In genomic region chr10:120369187-120369805, GRCm38 (mm10) we compare ENCODE assay signal across 23 mouse cellular contexts.
DNase-seq lines count a peak whose midpoint lies in the region; ATAC-seq and TF ChIP-seq lines count a peak whose summit lies in the region.
"Had no signal": no experiment of that assay in that cellular context is flagged by ENCODE, and none has a peak within 500 bp of the region (broad histone marks: within the 10 kb centered on the region; RNA-seq: fewer than 3 reads in every experiment).

No protein-coding gene starts in this region.

- DNase-seq in lung, embryonic 14.5 days, result no peak
- no peak for DNase-seq in lung, postnatal 14 days
- DNase-seq in limb, embryonic 10.5 days (ENCODE audit: low spot score), result peak; percentile 62
- DNase-seq in gastrocnemius, postnatal 36 days, result no peak
- DNase-seq in spleen, postnatal 4 days (ENCODE audit: low spot score in 2 of 2), result no peak
- no peak for DNase-seq in lung, adult 18-20 months
- DNase-seq: adrenal gland, postnatal 14 days; cerebellum, adult 18-20 months; cerebellum, postnatal 36 days; heart, adult 2 months; kidney, postnatal 14 days; lung, adult 2 months; midbrain, embryonic 14.5 days; right cerebral cortex, postnatal 14 days; thymus, postnatal 4 days had no signal

- no peaks in the 10 kb centered on the region for H3K36me3 ChIP-seq in lung, embryonic 14.5 days (ENCODE audit: insufficient read depth)
- peaks cover 82% of the 10 kb centered on the region for H3K36me3 ChIP-seq in limb, embryonic 10.5 days
- H3K36me3 ChIP-seq in neural tube, embryonic 13.5 days, result no peaks in the 10 kb centered on the region
- H3K36me3 ChIP-seq: hindbrain, embryonic 13.5 days had no signal

- no peaks in the 10 kb centered on the region for H3K9me3 ChIP-seq in lung, embryonic 14.5 days (ENCODE audit: low read depth, low read length)
- H3K9me3 ChIP-seq in limb, embryonic 10.5 days (replicated peaks), result no peaks in the 10 kb centered on the region
- H3K9me3 ChIP-seq in neural tube, embryonic 13.5 days, result no peaks in the 10 kb centered on the region
- H3K9me3 ChIP-seq: forebrain, embryonic 12.5 days; hindbrain, embryonic 13.5 days had no signal

- 0 out of 2 replicates have a peak overlapping the region, but pooled peaks have one; percentile 2 for H3K4me2 ChIP-seq in lung, embryonic 14.5 days
- H3K4me2 ChIP-seq in neural tube, embryonic 13.5 days, result peak overlapping the region; percentile 17
- H3K4me2 ChIP-seq: forebrain, embryonic 12.5 days; hindbrain, embryonic 13.5 days had no signal

- whole genome bisulfite sequencing in lung, embryonic 14.5 days, result 71% methylated on average over 21 of the region's 21 CpGs
- WGBS in limb, embryonic 10.5 days, result 17% methylated on average over 21 of the region's 21 CpGs
- 25% methylated on average over 21 of the region's 21 CpGs for WGBS in neural tube, embryonic 13.5 days

- no peak overlapping the region for H3K27ac ChIP-seq in lung, embryonic 14.5 days (ENCODE audit: low read depth)
- peak overlapping the region; percentile 5; the same call in 1 of the 2 replicates for H3K27ac ChIP-seq in embryonic fibroblast, embryonic 13.5 days (ENCODE audit: insufficient read depth, low read length)
- peak overlapping the region; percentile 72 for H3K27ac ChIP-seq in limb, embryonic 10.5 days
- no peak overlapping the region for H3K27ac ChIP-seq in neural tube, embryonic 13.5 days (replicated peaks)
- H3K27ac ChIP-seq: forebrain, embryonic 12.5 days; heart, adult 2 months; hindbrain, embryonic 13.5 days; left cerebral cortex, adult 2 months had no signal

- TF ChIP-seq POLR2A in embryonic fibroblast, embryonic 13.5 days (IDR thresholded peaks at IDR 0.05; ENCODE audit: low read depth, low read length), result no peak

- no peak overlapping the region for H3K4me3 ChIP-seq in lung, embryonic 14.5 days (ENCODE audit: low read depth, low read length)
- H3K4me3 ChIP-seq in embryonic fibroblast, embryonic 13.5 days (ENCODE audit: insufficient read depth, low read length), result no peak overlapping the region
- H3K4me3 ChIP-seq in limb, embryonic 10.5 days, result peak overlapping the region; percentile 6
- H3K4me3 ChIP-seq in neural tube, embryonic 13.5 days, result no peak overlapping the region
- H3K4me3 ChIP-seq: forebrain, embryonic 12.5 days; heart, adult 2 months; hindbrain, embryonic 13.5 days; left cerebral cortex, adult 2 months; myocyte had no signal

- no peak for ATAC-seq in lung, embryonic 14.5 days (ENCODE audit: insufficient read depth)
- ATAC-seq in neural tube, embryonic 13.5 days (ENCODE audit: low read depth), result no peak
- ATAC-seq: activated CD4-positive, CD25-positive, alpha-beta regulatory T cell, adult 4 months; Patski had no signal

- no peaks in the 10 kb centered on the region for H3K27me3 ChIP-seq in lung, embryonic 14.5 days (ENCODE audit: insufficient read depth, low read length)
- H3K27me3 ChIP-seq in limb, embryonic 10.5 days (ENCODE audit: low read depth, poor library complexity, severe bottlenecking), result no peaks in the 10 kb centered on the region
- H3K27me3 ChIP-seq in neural tube, embryonic 13.5 days, result no peaks in the 10 kb centered on the region
- H3K27me3 ChIP-seq: forebrain, embryonic 12.5 days; hindbrain, embryonic 13.5 days; Patski had no signal

- no peak overlapping the region for H3K9ac ChIP-seq in lung, embryonic 14.5 days
- 0 out of 2 replicates have a peak overlapping the region, but pooled peaks have one; percentile 22 for H3K9ac ChIP-seq in neural tube, embryonic 13.5 days
- H3K9ac ChIP-seq: forebrain, embryonic 12.5 days; hindbrain, embryonic 13.5 days had no signal

- intact Hi-C loops in gastrocnemius, postnatal 36 days (cut with DNase I), result no loop called here

- H3K4me1 ChIP-seq in lung, embryonic 14.5 days (ENCODE audit: insufficient read depth), result peaks cover 18% of the 10 kb centered on the region; the same call in 1 of the 2 replicates
- H3K4me1 ChIP-seq in embryonic fibroblast, embryonic 13.5 days (ENCODE audit: control insufficient read depth, insufficient read depth, low read length), result peaks cover 28% of the 10 kb centered on the region
- H3K4me1 ChIP-seq in limb, embryonic 10.5 days, result peaks cover 73% of the 10 kb centered on the region
- peaks cover 32% of the 10 kb centered on the region for H3K4me1 ChIP-seq in neural tube, embryonic 13.5 days (replicated peaks)

- no peak for TF ChIP-seq CTCF in lung, embryonic 14.5 days (IDR thresholded peaks at IDR 0.05; ENCODE audit: low read depth)
- no peak for TF ChIP-seq CTCF in embryonic fibroblast, embryonic 13.5 days (IDR thresholded peaks at IDR 0.05; ENCODE audit: borderline replicate concordance, insufficient read depth, low read length)

Comparison
In these comparisons a context has a peak if more than half of its experiments do, and no peak if none do; other contexts are left out.
1. H3K27ac ChIP-seq: peak in embryonic fibroblast, embryonic 13.5 days (single experiment) and limb, embryonic 10.5 days (single experiment); none in lung, embryonic 14.5 days (single experiment) and neural tube, embryonic 13.5 days (single experiment).